Mouse (Mus musculus) thymus, adult 18-20 months (tissue): Measurements from ENCODE around the gene Arhgef7.

Source experiments
- DNase-seq, 2 experiments: peaks; one replicate each; pipeline ENCODE4 v3.0.0; 2022; ENCODE audit warnings: mixed read lengths in 2 of 2

Arhgef7 gene

GRCm38 (mm10) chr8:11770001-11770400 lies 42.5 kb downstream of the Arhgef7 start:
- DNase-seq = no peak

GRCm38 (mm10) chr8:11770521-11771080 lies 43.1 kb downstream of the Arhgef7 start:
- DNase-seq = no peak

GRCm38 (mm10) chr8:11771608-11772007 lies 44.1 kb downstream of the Arhgef7 start:
- no peak for DNase-seq

- DNase-seq = no peak
These were observed 46.9 kb downstream of the Arhgef7 start for GRCm38 (mm10) chr8:11774195-11775076.

- no peak for DNase-seq
These were observed 48.4 kb downstream of the Arhgef7 start for GRCm38 (mm10) chr8:11775889-11776288.

- DNase-seq = no peak
These were observed 49.1 kb downstream of the Arhgef7 start for GRCm38 (mm10) chr8:11776451-11777180.

- no peak for DNase-seq
These were observed 49.7 kb downstream of the Arhgef7 start for GRCm38 (mm10) chr8:11777201-11777600.

- DNase-seq = no peak
These were observed 51.3 kb downstream of the Arhgef7 start for GRCm38 (mm10) chr8:11778646-11779433.

- DNase-seq = no peak
These were observed 52.5 kb downstream of the Arhgef7 start for GRCm38 (mm10) chr8:11779844-11780634.

- no peak for DNase-seq
These were observed 53.1 kb downstream of the Arhgef7 start for GRCm38 (mm10) chr8:11780641-11781040.

GRCm38 (mm10) chr8:11782607-11783006 lies 55.1 kb downstream of the Arhgef7 start:
- no peak for DNase-seq

GRCm38 (mm10) chr8:11783861-11784594 lies 56.5 kb downstream of the Arhgef7 start:
- DNase-seq = no peak

- no peak for DNase-seq
These were observed 57.6 kb downstream of the Arhgef7 start for GRCm38 (mm10) chr8:11785121-11785520.

GRCm38 (mm10) chr8:11785539-11786046 lies 58.1 kb downstream of the Arhgef7 start:
- DNase-seq = no peak

GRCm38 (mm10) chr8:11788252-11788651 lies 60.7 kb downstream of the Arhgef7 start:
- no peak for DNase-seq

- DNase-seq = no peak
These were observed 61.6 kb downstream of the Arhgef7 start for GRCm38 (mm10) chr8:11789168-11789567.

- DNase-seq = no peak
These were observed 67.4 kb downstream of the Arhgef7 start for GRCm38 (mm10) chr8:11794956-11795355.

GRCm38 (mm10) chr8:11797128-11797527 lies 69.6 kb downstream of the Arhgef7 start:
- DNase-seq = no peak

- DNase-seq = no peak
These were observed 70.4 kb downstream of the Arhgef7 start for GRCm38 (mm10) chr8:11797729-11798479.

- no peak for DNase-seq
These were observed 71.0 kb downstream of the Arhgef7 start for GRCm38 (mm10) chr8:11798480-11798867.
